Mouse (Mus musculus) activated CD4-positive, CD25-positive, alpha-beta regulatory T cell, adult 4 months (primary cell): ENCODE results near the gene Bckdhb. TPM values are rescaled to one million over a fixed set of nuclear protein-coding genes. Genes with fewer than 3 reads are reported as not detected.
"Not testable (repeated sequence)": the region's sequence is repeated elsewhere in the genome, so short reads cannot be mapped to it uniquely, and the experiment has no call there.

ENCODE experiments used
- ATAC-seq: one replicate; pipeline ENCODE4 v1.8.0; 2017
- polyA plus RNA-seq, 2 experiments: library from polyadenylated mRNA; unstranded; fragments of 100-300 nt; shearing (Covaris generic); gene quantifications; one replicate each; pipeline ENCODE4 v1.2.1; 2017

Gene Bckdhb
- polyA plus RNA-seq, 2 experiments from 2014 or later, result 9.3 to 10.2 TPM

GRCm38 (mm10) chr9:84046961-84047360 is 122.0 kb downstream of the Bckdhb start:
- ATAC-seq, result no peak

- ATAC-seq, result no peak
Measured at GRCm38 (mm10) chr9:84047436-84047835, 122.5 kb downstream of the Bckdhb start.

- ATAC-seq, result no peak
Measured at GRCm38 (mm10) chr9:84049142-84049541, 124.2 kb downstream of the Bckdhb start.

- no peak for ATAC-seq
Measured at GRCm38 (mm10) chr9:84050867-84051635, 126.1 kb downstream of the Bckdhb start.

GRCm38 (mm10) chr9:84055125-84055807 is 130.3 kb downstream of the Bckdhb start:
- no peak for ATAC-seq

GRCm38 (mm10) chr9:84060781-84061180 is 135.8 kb downstream of the Bckdhb start:
- not testable (repeated sequence) for ATAC-seq

GRCm38 (mm10) chr9:84063617-84064016 is 138.7 kb downstream of the Bckdhb start:
- no peak for ATAC-seq

- ATAC-seq, result no peak
Measured at GRCm38 (mm10) chr9:84064113-84064512, 139.2 kb downstream of the Bckdhb start.

GRCm38 (mm10) chr9:84070247-84070646 is 145.3 kb downstream of the Bckdhb start:
- no peak for ATAC-seq

- no peak for ATAC-seq
Measured at GRCm38 (mm10) chr9:84070740-84071139, 145.8 kb downstream of the Bckdhb start.

GRCm38 (mm10) chr9:84072534-84072933 is 147.6 kb downstream of the Bckdhb start:
- ATAC-seq, result no peak

GRCm38 (mm10) chr9:84073237-84073636 is 148.3 kb downstream of the Bckdhb start:
- ATAC-seq, result no peak

GRCm38 (mm10) chr9:84083551-84083950 is 158.6 kb downstream of the Bckdhb start:
- ATAC-seq, result no peak

- ATAC-seq, result no peak
Measured at GRCm38 (mm10) chr9:84084686-84085085, 159.7 kb downstream of the Bckdhb start.

- ATAC-seq, result no peak
Measured at GRCm38 (mm10) chr9:84090316-84091063, 165.5 kb downstream of the Bckdhb start.

- ATAC-seq, result no peak
Measured at GRCm38 (mm10) chr9:84092994-84093393, 168.0 kb downstream of the Bckdhb start.

GRCm38 (mm10) chr9:84094111-84094510 is 169.2 kb downstream of the Bckdhb start:
- ATAC-seq, result no peak

GRCm38 (mm10) chr9:84096484-84097015 is 171.6 kb downstream of the Bckdhb start:
- ATAC-seq, result no peak

- ATAC-seq, result no peak
Measured at GRCm38 (mm10) chr9:84103344-84103743, 178.4 kb downstream of the Bckdhb start.

- ATAC-seq, result no peak
Measured at GRCm38 (mm10) chr9:84106438-84106837, 181.5 kb downstream of the Bckdhb start.

- no peak for ATAC-seq
Measured at GRCm38 (mm10) chr9:84107045-84107813, 182.3 kb downstream of the Bckdhb start.

- ATAC-seq, result no peak
Measured at GRCm38 (mm10) chr9:84108534-84108933, 183.6 kb downstream of the Bckdhb start.
